Mouse (Mus musculus) heart, postnatal 0 days (tissue): Measurements from ENCODE around the gene Ankrd9.

Experiments used
- CTCF ChIP-seq: IDR thresholded peaks from 2 replicates; pipeline ENCODE4 v1.5.1; 2016; ENCODE audit warnings: antibody characterized with exemption, control low read depth, low read depth
- EP300 ChIP-seq: IDR thresholded peaks from 2 replicates; pipeline ENCODE4 v1.6.1; 2016; ENCODE audit warnings: antibody characterized with exemption, low read depth

GRCm38 (mm10) chr12:111008500-111009490, 30.0 kb upstream of the Ankrd9 start:
- TF ChIP-seq CTCF (no peak), EP300 (no peak)
